Mouse (Mus musculus): ENCODE results near the gene Gm6169.

GRCm38 (mm10) chr13:97077556-97077955, 21.5 kb downstream of the Gm6169 start:
- TF ChIP-seq CTCF (conservative IDR thresholded peaks at IDR 0.05 in 1 of 2, IDR thresholded peaks at IDR 0.05 in 1 of 2; ENCODE audit: low read depth in 2 of 2, low read length in 2 of 2) (no peak), MYC (IDR thresholded peaks at IDR 0.05; ENCODE audit: low read depth, low read length) (no peak), PAX5 (IDR thresholded peaks at IDR 0.05; ENCODE audit: low read length) (no peak), TCF12 (IDR thresholded peaks at IDR 0.05; ENCODE audit: low read depth, low read length) (no peak), POLR2A (IDR thresholded peaks at IDR 0.05; ENCODE audit: low read depth, low read length) (no peak), E2F4 (IDR thresholded peaks at IDR 0.05; ENCODE audit: insufficient replicate concordance, low read depth, low read length) (no peak), GABPA (IDR thresholded peaks at IDR 0.05; ENCODE audit: insufficient replicate concordance, low read depth, low read length) (no peak), MAFK (IDR thresholded peaks at IDR 0.05; ENCODE audit: insufficient replicate concordance, low read length) (no peak), RCOR1 (conservative IDR thresholded peaks at IDR 0.05; ENCODE audit: low read depth, low read length) (no peak)

Measured in CH12.LX (cell line).